Mouse (Mus musculus) intestine, postnatal 0 days (tissue): ENCODE results near the gene Zfp46. TPM values are rescaled to one million over a fixed set of nuclear protein-coding genes. Genes with fewer than 3 reads are reported as not detected.

Experiments used
- ATAC-seq: fragments of 200-750 bp; cut with Nextera tagmentation; 2 replicates; pipeline ENCODE4 v1.8.0; 2017; ENCODE audit warnings: mild to moderate bottlenecking, moderate TSS enrichment, moderate library complexity
- H3K27ac ChIP-seq: fragments of 300-500 bp; sonication (generic); 2 replicates; pipeline ENCODE4 v1.5.1; 2014; ENCODE audit warnings: mild to moderate bottlenecking, low read depth, low read length, moderate library complexity
- H3K27me3 ChIP-seq: fragments of 300-500 bp; sonication (generic); replicated peaks from 2 replicates; pipeline ENCODE4 v1.6.1; 2014; ENCODE audit warnings: low read length, mixed read lengths; ENCODE audit not compliant: control insufficient read depth, insufficient read depth
- H3K36me3 ChIP-seq: fragments of 300-500 bp; sonication (generic); 2 replicates; pipeline ENCODE4 v1.6.1; 2014; ENCODE audit warnings: mild to moderate bottlenecking, moderate library complexity; ENCODE audit not compliant: control insufficient read depth, insufficient read depth
- H3K4me1 ChIP-seq: fragments of 300-500 bp; sonication (generic); replicated peaks from 2 replicates; pipeline ENCODE4 v1.6.1; 2014; ENCODE audit warnings: antibody characterized with exemption, low read length, mixed read lengths; ENCODE audit not compliant: control insufficient read depth, insufficient read depth
- H3K4me2 ChIP-seq: fragments of 300-500 bp; sonication (generic); replicated peaks from 2 replicates; pipeline ENCODE4 v1.6.1; 2014; ENCODE audit warnings: low read depth, mild to moderate bottlenecking, moderate library complexity
- H3K4me3 ChIP-seq: fragments of 300-500 bp; sonication (generic); 2 replicates; pipeline ENCODE4 v1.5.1; 2014; ENCODE audit warnings: low read depth, low read length
- H3K9ac ChIP-seq: fragments of 300-500 bp; sonication (generic); 2 replicates; pipeline ENCODE4 v1.6.1; 2014; ENCODE audit warnings: mild to moderate bottlenecking, low read depth, low read length
- H3K9me3 ChIP-seq: fragments of 300-500 bp; sonication (generic); 2 replicates; pipeline ENCODE4 v1.6.1; 2016; ENCODE audit warnings: mixed run types; ENCODE audit not compliant: control insufficient read depth
- CTCF ChIP-seq: sonication (generic); IDR thresholded peaks from 2 replicates; pipeline ENCODE4 v1.5.1; 2016; ENCODE audit warnings: low read depth, mild to moderate bottlenecking, control low read depth, antibody characterized with exemption, moderate library complexity
- WGBS: fragments of 180-500 bp; shearing (Covaris S2); extraction: QIAGEN DNeasy Blood & Tissue Kit; methylation state at CpG from one replicate; pipeline ENCODE4 v1.1.7; 2014; 5-methylcytosine and 5-hydroxymethylcytosine counted together
- polyA plus RNA-seq: library from polyadenylated mRNA; unstranded; fragments of >200 nt; fragmentation: Nextera tagmentation; extraction: Ambion mirVana; gene quantifications from 2 replicates; pipeline ENCODE4 v1.2.1, GENCODE M21; 2015

The Zfp46 gene
- polyA plus RNA-seq, 1 experiment from 2014 or later: 7.5 TPM

- no peaks in the 10 kb centered on the region for H3K4me1 ChIP-seq
- no peaks in the 10 kb centered on the region for H3K27me3 ChIP-seq
- 33% methylated on average over 4 of the region's 4 CpGs for WGBS
- H3K36me3 ChIP-seq: no peaks in the 10 kb centered on the region
- H3K4me2 ChIP-seq: no peak overlapping the region
- no peak overlapping the region for H3K9ac ChIP-seq
- peak; percentile 73 for ATAC-seq
- TF ChIP-seq CTCF: no peak
- H3K27ac ChIP-seq: peak overlapping the region; percentile 23; the same call in 1 of the 2 replicates
- no peak overlapping the region for H3K4me3 ChIP-seq
- H3K9me3 ChIP-seq: no peaks in the 10 kb centered on the region
Measured at GRCm38 (mm10) chr4:136302462-136302861, 18.0 kb downstream of the Zfp46 start.

DNA sequence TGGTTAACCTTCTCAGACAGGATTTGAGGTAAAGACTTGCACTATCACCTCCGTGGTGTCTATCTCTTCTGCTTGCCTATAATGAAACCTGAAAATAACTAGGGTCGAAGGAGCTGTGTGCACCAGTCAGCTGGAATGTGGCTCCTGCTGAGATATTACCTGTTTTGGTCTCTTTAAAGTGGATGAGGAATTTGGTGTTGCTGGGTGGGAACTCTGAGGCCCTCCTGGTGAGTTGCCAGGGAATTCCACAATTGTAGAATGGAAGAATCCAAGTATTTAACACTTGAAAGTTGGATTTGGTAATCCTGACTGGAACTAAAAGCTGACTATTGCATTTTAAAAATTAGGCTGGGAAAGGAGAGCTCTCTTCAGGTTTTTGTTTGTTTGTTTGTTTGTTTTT, 19.7 kb downstream of the Zfp46 start:
- Histone ChIP-seq H3K9ac (no peak overlapping the region), H3K36me3 (no peaks in the 10 kb centered on the region), H3K4me1 (no peaks in the 10 kb centered on the region), H3K27me3 (no peaks in the 10 kb centered on the region), H3K9me3 (no peaks in the 10 kb centered on the region), H3K4me2 (no peak overlapping the region), H3K27ac (no peak overlapping the region), H3K4me3 (no peak overlapping the region)
- ATAC-seq: no peak
- no peak for TF ChIP-seq CTCF
- 62% methylated on average over 2 of the region's 2 CpGs for WGBS

GRCm38 (mm10) chr4:136308355-136308754, 23.9 kb downstream of the Zfp46 start:
- no peak overlapping the region for H3K9ac ChIP-seq
- WGBS: 79% methylated on average over 2 of the region's 2 CpGs

GRCm38 (mm10) chr4:136309780-136310179, 25.3 kb downstream of the Zfp46 start:
- TF ChIP-seq CTCF: no peak
- under 1% methylated on average over 11 of the region's 11 CpGs for WGBS
- H3K9me3 ChIP-seq: no peaks in the 10 kb centered on the region

More at GRCm38 (mm10) chr4:136308355-136308754, 23.9 kb downstream of the Zfp46 start:
- Histone ChIP-seq H3K36me3 (no peaks in the 10 kb centered on the region), H3K4me2 (no peak overlapping the region), H3K4me1 (no peaks in the 10 kb centered on the region), H3K27me3 (no peaks in the 10 kb centered on the region), H3K9me3 (no peaks in the 10 kb centered on the region), H3K4me3 (no peak overlapping the region), H3K27ac (no peak overlapping the region)
- ATAC-seq: no peak
- peak; percentile 17; the same call in 1 of the 2 replicates for TF ChIP-seq CTCF

DNA sequence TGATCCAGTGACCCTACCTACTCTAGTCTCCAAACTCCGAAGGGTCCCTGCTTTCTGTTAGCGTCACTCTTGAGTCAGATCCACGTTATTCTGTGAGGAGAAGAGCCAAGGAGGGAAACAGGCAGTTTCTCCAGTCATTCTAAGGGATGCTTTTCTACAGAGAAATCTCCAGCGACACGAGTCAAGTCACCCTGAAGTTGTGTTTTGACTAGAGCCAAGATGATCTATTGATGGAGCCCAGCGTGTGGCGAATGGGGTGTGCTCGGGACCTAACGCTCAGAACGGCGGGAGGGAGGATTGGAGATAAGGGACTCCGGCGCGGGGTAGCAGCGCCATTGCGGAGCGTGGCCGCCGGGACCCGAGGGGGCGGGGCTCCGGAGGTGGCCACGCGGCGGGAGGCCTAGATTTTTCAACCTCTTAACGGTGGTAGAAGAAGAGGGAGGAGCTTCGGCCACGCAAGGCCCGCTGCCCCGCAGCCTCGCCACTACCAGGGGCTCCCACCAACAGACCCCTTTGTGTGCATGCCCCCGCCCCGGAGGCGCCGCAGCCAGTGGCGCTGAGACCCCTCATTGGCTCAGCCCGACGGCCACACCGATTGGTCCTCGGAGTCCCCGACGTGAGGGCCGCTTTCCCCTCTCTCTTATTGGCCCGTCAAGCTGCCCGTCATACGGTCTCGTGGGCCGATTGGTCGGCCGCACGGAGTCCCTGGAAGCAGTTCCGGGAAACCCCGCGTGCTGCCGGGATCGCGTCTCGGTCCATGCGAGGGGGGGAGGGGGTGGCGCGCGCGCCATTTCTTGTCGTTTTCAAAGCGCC, 26.0 kb downstream of the Zfp46 start, which contains the start of gene Hnrnpr:
Hnrnpr (plus strand) TSS at position 714 of the 813 bp plus-strand sequence.
- peak within 1 kb of the TSS; percentile 93 for H3K9ac ChIP-seq
- peak within 1 kb of the TSS; percentile 94 for H3K27ac ChIP-seq
- no peaks in the 10 kb centered on the region for H3K27me3 ChIP-seq
- peak within 1 kb of the TSS; percentile 92 for H3K4me3 ChIP-seq
- 0 out of 2 replicates have a peak, but pooled peaks cover 7% of the 10 kb centered on the region for H3K4me1 ChIP-seq
- H3K36me3 ChIP-seq: no peaks in the 10 kb centered on the region
- peak; percentile 98 for ATAC-seq
- no peak for TF ChIP-seq CTCF
- peak within 1 kb of the TSS; percentile 82 for H3K4me2 ChIP-seq
- WGBS: under 1% methylated on average over 62 of the region's 65 CpGs
- H3K9me3 ChIP-seq: no peaks in the 10 kb centered on the region

More at GRCm38 (mm10) chr4:136309780-136310179, 25.3 kb downstream of the Zfp46 start:
- peak overlapping the region; percentile 82 for H3K4me2 ChIP-seq
- peak overlapping the region; percentile 92 for H3K4me3 ChIP-seq
- peak overlapping the region; percentile 57; the same call in 1 of the 2 replicates for H3K9ac ChIP-seq
- no peak for ATAC-seq
- no peaks in the 10 kb centered on the region for H3K27me3 ChIP-seq
- peak overlapping the region; percentile 94 for H3K27ac ChIP-seq
- 0 out of 2 replicates have a peak, but pooled peaks cover 7% of the 10 kb centered on the region for H3K4me1 ChIP-seq
- H3K36me3 ChIP-seq: no peaks in the 10 kb centered on the region

- peak overlapping the region; percentile 82 for H3K4me2 ChIP-seq
- peak; percentile 43 for ATAC-seq
- TF ChIP-seq CTCF: 0 out of 2 replicates have a peak, but pooled peaks have one; percentile 3
- peak overlapping the region; percentile 93 for H3K9ac ChIP-seq
- no peaks in the 10 kb centered on the region for H3K9me3 ChIP-seq
- H3K36me3 ChIP-seq: no peaks in the 10 kb centered on the region
- 0 out of 2 replicates have a peak, but pooled peaks cover 7% of the 10 kb centered on the region for H3K4me1 ChIP-seq
- H3K27me3 ChIP-seq: no peaks in the 10 kb centered on the region
- H3K4me3 ChIP-seq: peak overlapping the region; percentile 92
- under 1% methylated on average over 81 of the region's 81 CpGs for WGBS
- peak overlapping the region; percentile 94 for H3K27ac ChIP-seq
Measured at GRCm38 (mm10) chr4:136311042-136311999, 26.8 kb downstream of the Zfp46 start.
